ENCODE assay signal across 8 mouse cellular contexts in genomic region chr1:58112880-58113279, GRCm38 (mm10). TPM values are rescaled to one million over a fixed set of nuclear protein-coding genes. Genes with fewer than 3 reads are reported as not detected.
DNase-seq lines count a peak whose midpoint lies in the region; ATAC-seq and TF ChIP-seq lines count a peak whose summit lies in the region.

Gene Aox3, plus strand, starts transcription at chr1:58113130.

- H3K9ac ChIP-seq in midbrain, embryonic 15.5 days: no peak within 1 kb of the TSS
- H3K9ac ChIP-seq in stomach, embryonic 15.5 days: no peak within 1 kb of the TSS

- no peak within 1 kb of the TSS for H3K27ac ChIP-seq in embryonic facial prominence, embryonic 10.5 days (replicated peaks)
- H3K27ac ChIP-seq in kidney, adult 2 months (ENCODE audit: insufficient read depth, low read depth, low read length): no peak within 1 kb of the TSS
- H3K27ac ChIP-seq in limb, embryonic 10.5 days: no peak within 1 kb of the TSS
- H3K27ac ChIP-seq in midbrain, embryonic 15.5 days: no peak within 1 kb of the TSS
- H3K27ac ChIP-seq in stomach, embryonic 15.5 days: no peak within 1 kb of the TSS

- DNase-seq in spleen, postnatal 4 days (ENCODE audit: low spot score in 2 of 2): peak; percentile 20 to 66
- no peak for DNase-seq in spleen, adult 12 weeks (ENCODE audit: low spot score)
- peak; percentile 81 for DNase-seq in embryonic facial prominence, embryonic 10.5 days (ENCODE audit: low spot score)
- peak; percentile 80 to 82 for DNase-seq in heart, adult 18-20 months
- DNase-seq in kidney, adult 2 months: peak; percentile 63
- peak; percentile 82 for DNase-seq in limb, embryonic 10.5 days (ENCODE audit: low spot score)

- H3K36me3 ChIP-seq in embryonic facial prominence, embryonic 10.5 days (replicated peaks): no peaks in the 10 kb centered on the region
- H3K36me3 ChIP-seq in kidney, adult 2 months (ENCODE audit: control insufficient read depth, insufficient read depth, low read length): no peaks in the 10 kb centered on the region
- no peaks in the 10 kb centered on the region for H3K36me3 ChIP-seq in limb, embryonic 10.5 days
- no peaks in the 10 kb centered on the region for H3K36me3 ChIP-seq in midbrain, embryonic 15.5 days (replicated peaks)
- no peaks in the 10 kb centered on the region for H3K36me3 ChIP-seq in stomach, embryonic 15.5 days

- H3K4me1 ChIP-seq in embryonic facial prominence, embryonic 10.5 days: 0 out of 2 replicates have a peak, but pooled peaks cover 9% of the 10 kb centered on the region
- H3K4me1 ChIP-seq in kidney, adult 2 months (ENCODE audit: control insufficient read depth, insufficient read depth, low read length): no peaks in the 10 kb centered on the region
- 0 out of 2 replicates have a peak, but pooled peaks cover 4% of the 10 kb centered on the region for H3K4me1 ChIP-seq in limb, embryonic 10.5 days
- no peaks in the 10 kb centered on the region for H3K4me1 ChIP-seq in midbrain, embryonic 15.5 days
- H3K4me1 ChIP-seq in stomach, embryonic 15.5 days: no peaks in the 10 kb centered on the region

- no peak within 1 kb of the TSS for H3K4me3 ChIP-seq in embryonic facial prominence, embryonic 10.5 days
- H3K4me3 ChIP-seq in kidney, adult 2 months (ENCODE audit: insufficient read depth, low read depth, low read length): no peak within 1 kb of the TSS
- no peak within 1 kb of the TSS for H3K4me3 ChIP-seq in limb, embryonic 10.5 days
- peak within 1 kb of the TSS; percentile 6; the same call in 1 of the 2 replicates for H3K4me3 ChIP-seq in midbrain, embryonic 15.5 days
- H3K4me3 ChIP-seq in stomach, embryonic 15.5 days (replicated peaks): no peak within 1 kb of the TSS

- 14% methylated on average over 11 of the region's 11 CpGs for WGBS in embryonic facial prominence, embryonic 10.5 days
- 15% methylated on average over 11 of the region's 11 CpGs for WGBS in kidney, adult 2 months
- WGBS in limb, embryonic 10.5 days: 21% methylated on average over 11 of the region's 11 CpGs
- WGBS in midbrain, embryonic 15.5 days: 17% methylated on average over 11 of the region's 11 CpGs
- WGBS in stomach, embryonic 15.5 days: 17% methylated on average over 11 of the region's 11 CpGs

- no peak for TF ChIP-seq POLR2A in kidney, adult 2 months (IDR thresholded peaks at IDR 0.05; ENCODE audit: low read depth, low read length)

- TF ChIP-seq CTCF in kidney, adult 2 months (conservative IDR thresholded peaks at IDR 0.05; ENCODE audit: insufficient read depth, insufficient read length, low read depth, low read length): peak; percentile 77

- H3K4me2 ChIP-seq in midbrain, embryonic 15.5 days: peak within 1 kb of the TSS; percentile 29
- peak within 1 kb of the TSS; percentile 28 for H3K4me2 ChIP-seq in stomach, embryonic 15.5 days

- H3K27me3 ChIP-seq in embryonic facial prominence, embryonic 10.5 days (replicated peaks; ENCODE audit: low read depth, poor library complexity, severe bottlenecking): no peaks in the 10 kb centered on the region
- no peaks in the 10 kb centered on the region for H3K27me3 ChIP-seq in kidney, adult 2 months (replicated peaks; ENCODE audit: control insufficient read depth, insufficient read depth, low read length)
- no peaks in the 10 kb centered on the region for H3K27me3 ChIP-seq in limb, embryonic 10.5 days (ENCODE audit: low read depth, poor library complexity, severe bottlenecking)
- no peaks in the 10 kb centered on the region for H3K27me3 ChIP-seq in midbrain, embryonic 15.5 days (replicated peaks)
- no peaks in the 10 kb centered on the region for H3K27me3 ChIP-seq in stomach, embryonic 15.5 days (replicated peaks)

- no peaks in the 10 kb centered on the region for H3K9me3 ChIP-seq in embryonic facial prominence, embryonic 10.5 days
- no peaks in the 10 kb centered on the region for H3K9me3 ChIP-seq in limb, embryonic 10.5 days (replicated peaks)
- H3K9me3 ChIP-seq in midbrain, embryonic 15.5 days: no peaks in the 10 kb centered on the region
- H3K9me3 ChIP-seq in stomach, embryonic 15.5 days: no peaks in the 10 kb centered on the region

- peak; percentile 94 for ATAC-seq in midbrain, embryonic 15.5 days (replicated peaks)
- peak; percentile 18; the same call in 1 of the 2 replicates for ATAC-seq in stomach, embryonic 15.5 days (ENCODE audit: insufficient read depth, low FRiP score, low read depth)

RNA-seq across cellular contexts. Expression of gene Aox3, which starts in this region (rescaled TPM):
- polyA plus RNA-seq in embryonic facial prominence, embryonic 10.5 days (2016; fragmentation: Nextera tagmentation; extraction: Ambion mirVana): 0.09 TPM in 1 of 2 replicates, not detected in the other
- 1 to 10 TPM; 1.5 to 2.8 TPM for total RNA-seq in heart, adult 18-20 months (2021)
- 1.1 and 1.2 TPM in 2 replicates for polyA plus RNA-seq in kidney, adult 2 months (2012; rRNA removed)
- 0.83 and 0.94 TPM in 2 replicates for polyA plus RNA-seq in limb, embryonic 10.5 days (2016; fragmentation: Nextera tagmentation; extraction: Ambion mirVana)
- 0.34 and 0.93 TPM in 2 replicates for polyA plus RNA-seq in midbrain, embryonic 15.5 days (2015; fragmentation: Nextera tagmentation; extraction: Ambion mirVana)
- 0.79 and 0.85 TPM in 2 replicates for polyA plus RNA-seq in stomach, embryonic 15.5 days (2015; fragmentation: Nextera tagmentation; extraction: Ambion mirVana)

Comparison
In these comparisons a context has a peak if more than half of its experiments do, and no peak if none do; other contexts are left out.
1. Peak in DNase-seq in embryonic facial prominence, embryonic 10.5 days; RNA of the gene not detected or under 1 TPM.
2. Peak in DNase-seq in limb, embryonic 10.5 days; RNA of the gene not detected or under 1 TPM.
3. Peak in ATAC-seq, H3K4me3 ChIP-seq and H3K4me2 ChIP-seq in midbrain, embryonic 15.5 days; RNA of the gene not detected or under 1 TPM.
4. Peak in ATAC-seq and H3K4me2 ChIP-seq in stomach, embryonic 15.5 days; RNA of the gene not detected or under 1 TPM.